Mouse (Mus musculus): Measurements from ENCODE around the gene Igsf11.

GRCm38 (mm10) chr16:38945111-38945510, 52.6 kb downstream of the Igsf11 start:
- TF ChIP-seq CTCF (conservative IDR thresholded peaks at IDR 0.05 in 1 of 2, IDR thresholded peaks at IDR 0.05 in 1 of 2; ENCODE audit: low read depth in 2 of 2, low read length in 2 of 2), result no peak
- no peak for TF ChIP-seq MAX (IDR thresholded peaks at IDR 0.05; ENCODE audit: low read length)
- TF ChIP-seq TCF12 (IDR thresholded peaks at IDR 0.05; ENCODE audit: low read depth, low read length), result no peak
- TF ChIP-seq RCOR1 (conservative IDR thresholded peaks at IDR 0.05; ENCODE audit: low read depth, low read length), result no peak
- TF ChIP-seq POLR2A (IDR thresholded peaks at IDR 0.05; ENCODE audit: low read depth, low read length), result no peak
- TF ChIP-seq CHD2 (IDR thresholded peaks at IDR 0.05; ENCODE audit: low read length), result no peak
- TF ChIP-seq UBTF (IDR thresholded peaks at IDR 0.05; ENCODE audit: low read depth, low read length), result no peak

Measured in CH12.LX (cell line).